Mouse (Mus musculus): ENCODE data around the gene Gm38655.

DNA sequence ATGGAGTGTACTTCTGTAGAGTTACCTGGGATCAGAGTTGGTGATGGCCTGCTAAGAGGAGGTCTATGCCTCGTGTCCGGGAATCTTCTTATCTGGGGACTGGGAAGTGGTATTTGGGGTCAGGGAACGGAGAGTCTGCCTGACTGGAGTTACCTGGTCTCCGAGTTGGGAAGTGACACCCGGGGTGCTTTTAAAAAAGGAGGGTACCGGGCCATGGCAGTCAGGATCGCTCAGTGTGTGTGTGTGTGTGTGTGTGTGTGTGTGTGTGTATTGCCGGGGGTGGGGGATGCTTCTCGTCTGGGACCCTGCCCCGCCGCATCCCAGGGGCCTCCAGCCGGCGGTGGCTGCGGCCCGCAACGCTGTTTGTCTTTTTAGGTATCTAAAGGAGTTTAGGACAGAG, 13.8 kb upstream of the Gm38655 start:
- no peak for TF ChIP-seq CTCF (conservative IDR thresholded peaks at IDR 0.05; ENCODE audit: insufficient read depth, insufficient read length, low read depth, low read length)
- TF ChIP-seq POLR2A (IDR thresholded peaks at IDR 0.05; ENCODE audit: low read depth, low read length) = no peak
